Mouse (Mus musculus): ENCODE measurements around the gene Adnp. TPM values are rescaled to one million over a fixed set of nuclear protein-coding genes. Genes with fewer than 3 reads are reported as not detected.

Adnp gene
- polyA plus RNA-seq, 1 experiment from 2014 or later = 10.9 TPM

GRCm38 (mm10) chr2:168233286-168233685 is 26.4 kb upstream of the Adnp start:
- no peaks in the 10 kb centered on the region for H3K9me3 ChIP-seq
- H3K4me1 ChIP-seq = peaks cover 25% of the 10 kb centered on the region
- ATAC-seq (ENCODE audit: insufficient number of reproducible peaks, insufficient read depth, low FRiP score, low TSS enrichment) = no peak
- peaks cover 11% of the 10 kb centered on the region for H3K36me3 ChIP-seq
- H3K4me2 ChIP-seq (replicated peaks) = no peak overlapping the region
- no peak overlapping the region for H3K4me3 ChIP-seq
- H3K27me3 ChIP-seq = no peaks in the 10 kb centered on the region
- no peak overlapping the region for H3K27ac ChIP-seq
- H3K9ac ChIP-seq = no peak overlapping the region
- WGBS = 95% methylated on average over 5 of the region's 5 CpGs

GRCm38 (mm10) chr2:168231471-168231829 is 24.5 kb upstream of the Adnp start:
- Histone ChIP-seq H3K4me3 (peak overlapping the region; percentile 99), H3K4me2 (replicated peaks) (peak overlapping the region; percentile 100), H3K36me3 (peaks cover 14% of the 10 kb centered on the region), H3K9me3 (no peaks in the 10 kb centered on the region), H3K4me1 (peaks cover 25% of the 10 kb centered on the region), H3K27ac (no peak overlapping the region), H3K27me3 (no peaks in the 10 kb centered on the region), H3K9ac (peak overlapping the region; percentile 94)
- WGBS = 57% methylated on average over 33 of the region's 33 CpGs
- no peak for ATAC-seq (ENCODE audit: insufficient number of reproducible peaks, insufficient read depth, low FRiP score, low TSS enrichment)

- Histone ChIP-seq H3K9me3 (no peaks in the 10 kb centered on the region), H3K4me3 (peak overlapping the region; percentile 99), H3K36me3 (peaks cover 20% of the 10 kb centered on the region), H3K27me3 (no peaks in the 10 kb centered on the region), H3K4me2 (replicated peaks) (peak overlapping the region; percentile 100), H3K4me1 (peaks cover 25% of the 10 kb centered on the region), H3K27ac (peak overlapping the region; percentile 93), H3K9ac (peak overlapping the region; percentile 94)
- peak; percentile 26; the same call in 1 of the 2 replicates for ATAC-seq (ENCODE audit: insufficient number of reproducible peaks, insufficient read depth, low FRiP score, low TSS enrichment)
- WGBS = 3% methylated on average over 78 of the region's 105 CpGs
Measured at GRCm38 (mm10) chr2:168230773-168231470, 24.0 kb upstream of the Adnp start.

- under 1% methylated on average over 69 of the region's 73 CpGs for WGBS
Measured at GRCm38 (mm10) chr2:168230026-168230728, 23.3 kb upstream of the Adnp start, which contains the start of the genes Gm20716, Dpm1 and Mocs3. Gm20716 (minus strand) TSS chr2:168230364. Dpm1 (minus strand) TSS chr2:168230591. Mocs3 (plus strand) TSS chr2:168230622.

GRCm38 (mm10) chr2:168229116-168230025 is 22.5 kb upstream of the Adnp start:
- Histone ChIP-seq H3K9me3 (no peaks in the 10 kb centered on the region), H3K4me1 (peaks cover 25% of the 10 kb centered on the region), H3K9ac (peak overlapping the region; percentile 94), H3K27ac (peak overlapping the region; percentile 93), H3K4me3 (peak overlapping the region; percentile 99), H3K27me3 (no peaks in the 10 kb centered on the region), H3K4me2 (replicated peaks) (peak overlapping the region; percentile 100), H3K36me3 (peaks cover 35% of the 10 kb centered on the region)
- 19% methylated on average over 39 of the region's 41 CpGs for WGBS
- ATAC-seq (ENCODE audit: insufficient number of reproducible peaks, insufficient read depth, low FRiP score, low TSS enrichment) = no peak

More at GRCm38 (mm10) chr2:168230026-168230728, 23.3 kb upstream of the Adnp start, which contains the start of the genes Gm20716, Dpm1 and Mocs3:
- Histone ChIP-seq H3K9me3 (no peaks in the 10 kb centered on the region), H3K27me3 (no peaks in the 10 kb centered on the region), H3K4me3 (peak within 1 kb of the TSS; percentile 99), H3K27ac (peak within 1 kb of the TSS; percentile 93), H3K4me1 (peaks cover 25% of the 10 kb centered on the region), H3K36me3 (peaks cover 27% of the 10 kb centered on the region), H3K9ac (peak within 1 kb of the TSS; percentile 94), H3K4me2 (replicated peaks) (peak within 1 kb of the TSS; percentile 100)
- ATAC-seq (ENCODE audit: insufficient number of reproducible peaks, insufficient read depth, low FRiP score, low TSS enrichment) = peak; percentile 83

GRCm38 (mm10) chr2:168223326-168223725 is 16.4 kb upstream of the Adnp start:
- no peak overlapping the region for H3K4me2 ChIP-seq (replicated peaks)
- no peak overlapping the region for H3K27ac ChIP-seq
- H3K4me3 ChIP-seq = no peak overlapping the region
- H3K36me3 ChIP-seq = peaks cover 74% of the 10 kb centered on the region
- H3K9me3 ChIP-seq = no peaks in the 10 kb centered on the region
- H3K4me1 ChIP-seq = peaks cover under 1% of the 10 kb centered on the region
- no peak overlapping the region for H3K9ac ChIP-seq
- no peaks in the 10 kb centered on the region for H3K27me3 ChIP-seq
- no peak for ATAC-seq (ENCODE audit: insufficient number of reproducible peaks, insufficient read depth, low FRiP score, low TSS enrichment)
- WGBS = 83% methylated on average over 6 of the region's 6 CpGs

GRCm38 (mm10) chr2:168213788-168214397 is 7.0 kb upstream of the Adnp start:
- ATAC-seq (ENCODE audit: insufficient number of reproducible peaks, insufficient read depth, low FRiP score, low TSS enrichment) = no peak
- Histone ChIP-seq H3K36me3 (peaks cover 87% of the 10 kb centered on the region), H3K9me3 (no peaks in the 10 kb centered on the region), H3K9ac (no peak overlapping the region), H3K27ac (no peak overlapping the region), H3K4me3 (no peak overlapping the region), H3K4me2 (replicated peaks) (no peak overlapping the region), H3K27me3 (no peaks in the 10 kb centered on the region), H3K4me1 (no peaks in the 10 kb centered on the region)
- WGBS = 54% methylated on average over 5 of the region's 5 CpGs

- no peak for ATAC-seq (ENCODE audit: insufficient number of reproducible peaks, insufficient read depth, low FRiP score, low TSS enrichment)
- Histone ChIP-seq H3K4me1 (peaks cover 11% of the 10 kb centered on the region), H3K4me2 (replicated peaks) (no peak overlapping the region), H3K27ac (peak overlapping the region; percentile 99), H3K27me3 (no peaks in the 10 kb centered on the region), H3K4me3 (no peak overlapping the region), H3K9ac (no peak overlapping the region), H3K36me3 (peaks cover 51% of the 10 kb centered on the region), H3K9me3 (no peaks in the 10 kb centered on the region)
- WGBS = over 99% methylated on average over 3 of the region's 3 CpGs
Measured at GRCm38 (mm10) chr2:168207883-168208282, 971 bp upstream of the Adnp start.

GRCm38 (mm10) chr2:168205681-168206631 is 956 bp downstream of the Adnp start:
- Histone ChIP-seq H3K4me1 (peaks cover 17% of the 10 kb centered on the region), H3K9ac (peak overlapping the region; percentile 100), H3K4me3 (peak overlapping the region; percentile 99), H3K9me3 (no peaks in the 10 kb centered on the region), H3K4me2 (replicated peaks) (peak overlapping the region; percentile 88), H3K27me3 (no peaks in the 10 kb centered on the region), H3K36me3 (peaks cover 39% of the 10 kb centered on the region), H3K27ac (peak overlapping the region; percentile 99)
- 2% methylated on average over 43 of the region's 49 CpGs for WGBS
- no peak for ATAC-seq (ENCODE audit: insufficient number of reproducible peaks, insufficient read depth, low FRiP score, low TSS enrichment)

GRCm38 (mm10) chr2:168205265-168205664 is 1.6 kb downstream of the Adnp start:
- 6% methylated on average over 6 of the region's 6 CpGs for WGBS
- ATAC-seq (ENCODE audit: insufficient number of reproducible peaks, insufficient read depth, low FRiP score, low TSS enrichment) = no peak
- no peaks in the 10 kb centered on the region for H3K9me3 ChIP-seq
- peak overlapping the region; percentile 88 for H3K4me2 ChIP-seq (replicated peaks)
- H3K27me3 ChIP-seq = no peaks in the 10 kb centered on the region
- H3K36me3 ChIP-seq = peaks cover 35% of the 10 kb centered on the region
- H3K9ac ChIP-seq = peak overlapping the region; percentile 100
- H3K27ac ChIP-seq = peak overlapping the region; percentile 99
- H3K4me3 ChIP-seq = peak overlapping the region; percentile 99
- H3K4me1 ChIP-seq = peaks cover 21% of the 10 kb centered on the region

All from embryonic facial prominence, embryonic 12.5 days (tissue).